Mouse (Mus musculus): ENCODE measurements at regions not wholly inside any gene's neighbourhood (a gene's known extent, or its start where the extent isn't known, plus 50 kb on each side); places are given as distances from the start of the nearest gene placed in this dataset.

DNA sequence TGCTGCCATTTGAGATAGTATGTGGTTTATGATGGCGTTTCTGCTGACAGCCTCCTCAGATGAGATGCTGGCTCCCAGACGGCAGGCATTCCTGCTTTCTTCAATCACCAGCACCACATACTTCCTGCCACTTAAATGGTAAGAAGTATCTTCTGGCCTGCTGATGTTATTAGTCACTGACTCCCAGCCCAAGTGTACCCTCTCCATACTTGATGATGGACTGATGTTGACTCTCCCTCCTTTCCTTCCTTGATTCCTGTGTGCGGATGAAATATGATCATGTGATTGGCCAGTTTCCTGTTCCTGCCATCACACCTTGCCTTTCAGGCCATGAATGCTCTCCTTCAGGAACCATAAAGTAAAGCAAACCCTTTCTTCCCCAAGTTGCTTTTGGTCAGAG is 50.8 kb upstream of the Rpl10-ps3 start:
- TF ChIP-seq CTCF (IDR thresholded peaks at IDR 0.05; ENCODE audit: low read depth) (no peak), EP300 (IDR thresholded peaks at IDR 0.05; ENCODE audit: low read depth) (no peak)

Data from heart, postnatal 0 days (tissue).